Mouse (Mus musculus) megakaryocyte, embryonic 14.5 days (primary cell): ENCODE measurements around the gene Kctd8.

Source experiments
- FLI1 ChIP-seq: IDR thresholded peaks from 2 replicates; pipeline ENCODE4 v1.6.1; 2012; ENCODE audit warnings: low read length, inconsistent platforms, mixed read lengths
- GATA1 ChIP-seq: IDR thresholded peaks from 3 replicates; pipeline ENCODE4 v1.6.1; 2012; ENCODE audit warnings: mixed read lengths, low read length, inconsistent platforms, borderline replicate concordance

- no peak for TF ChIP-seq FLI1
- no peak for TF ChIP-seq GATA1
Measured at GRCm38 (mm10) chr5:69222608-69223007, 118.9 kb downstream of the Kctd8 start.
